Mouse (Mus musculus) MEL (cell line): Measurements from ENCODE around the gene Mfsd2a. TPM values are rescaled to one million over a fixed set of nuclear protein-coding genes. Genes with fewer than 3 reads are reported as not detected.

Experiments
- DNase-seq: peaks from one replicate; pipeline ENCODE4 v3.0.0; 2011; ENCODE audit warnings: low read depth, low spot score
- H3K27ac ChIP-seq: 2 replicates; pipeline ENCODE4 v1.5.1; 2012; ENCODE audit warnings: low read depth, mild to moderate bottlenecking, control low read depth, low read length, moderate library complexity; ENCODE audit not compliant: control insufficient read depth
- H3K27me3 ChIP-seq, 2 experiments: fragments of 150-350 bp in 1 of 2; sonication (generic) in 1 of 2; 2 replicates each; pipeline ENCODE4 v1.6.1; 2012; ENCODE audit warnings: low read length in 2 of 2, mild to moderate bottlenecking in 2 of 2, improper control_type of control experiment in 1 of 2, moderate library complexity in 1 of 2; ENCODE audit not compliant: insufficient read depth in 2 of 2, control insufficient read depth in 1 of 2
- H3K36me3 ChIP-seq, 2 experiments: 2 replicates each; pipeline ENCODE4 v1.6.1; 2012 to 2014; ENCODE audit warnings: low read length in 2 of 2, improper control_type of control experiment in 1 of 2, inconsistent platforms in 1 of 2, mild to moderate bottlenecking in 1 of 2; ENCODE audit not compliant: insufficient read depth in 2 of 2, control insufficient read depth in 1 of 2
- H3K4me1 ChIP-seq, 2 experiments: fragments of 150-350 bp in 1 of 2; sonication (generic) in 1 of 2; 2 replicates each; pipeline ENCODE4 v1.6.1; 2012; ENCODE audit warnings: low read length in 2 of 2, improper control_type of control experiment in 1 of 2, mild to moderate bottlenecking in 1 of 2; ENCODE audit not compliant: insufficient read depth in 2 of 2, control insufficient read depth in 1 of 2
- H3K4me3 ChIP-seq, 2 experiments: fragments of 150-350 bp in 1 of 2; sonication (generic) in 1 of 2; 2 replicates each; pipeline ENCODE4 v1.5.1; 2012; ENCODE audit warnings: low read depth in 2 of 2, low read length in 2 of 2, mild to moderate bottlenecking in 2 of 2, moderate library complexity in 2 of 2, control low read depth in 1 of 2, improper control_type of control experiment in 1 of 2; ENCODE audit not compliant: control insufficient read depth in 1 of 2, insufficient read depth in 1 of 2
- H3K79me2 ChIP-seq: 2 replicates; pipeline ENCODE4 v1.6.1; 2012; ENCODE audit warnings: mild to moderate bottlenecking, low read length, moderate library complexity; ENCODE audit not compliant: control insufficient read depth, poor library complexity, insufficient read depth
- H3K9ac ChIP-seq: 2 replicates; pipeline ENCODE4 v1.6.1; 2012; ENCODE audit warnings: low read depth, mild to moderate bottlenecking, control low read depth, low read length, moderate library complexity; ENCODE audit not compliant: control insufficient read depth, poor library complexity, severe bottlenecking
- H3K9me3 ChIP-seq: fragments of 150-350 bp; sonication (generic); replicated peaks from 2 replicates; pipeline ENCODE4 v1.6.1; 2012; ENCODE audit warnings: mild to moderate bottlenecking, low read length, improper control_type of control experiment, moderate library complexity; ENCODE audit not compliant: insufficient read depth
- BHLHE40 ChIP-seq: IDR thresholded peaks from 2 replicates; pipeline ENCODE4 v1.6.1; 2012; ENCODE audit warnings: low read depth, mild to moderate bottlenecking, inconsistent platforms, low read length, improper control_type of control experiment, borderline replicate concordance
- CHD2 ChIP-seq: IDR thresholded peaks from 2 replicates; pipeline ENCODE4 v1.6.1; 2011; ENCODE audit warnings: low read length, improper control_type of control experiment
- CTCF ChIP-seq, 3 experiments: IDR thresholded peaks in 2 of 3; conservative IDR thresholded peaks in 1 of 3; 2 replicates each; pipeline ENCODE4 v1.5.1; 2011 to 2012; ENCODE audit warnings: low read length in 3 of 3, low read depth in 2 of 3, mild to moderate bottlenecking in 2 of 3, improper control_type of control experiment in 1 of 3, inconsistent platforms in 1 of 3, mixed read lengths in 1 of 3, moderate library complexity in 1 of 3; ENCODE audit not compliant: control insufficient read depth in 1 of 3, insufficient read depth in 1 of 3, poor library complexity in 1 of 3, severe bottlenecking in 1 of 3
- E2F4 ChIP-seq: IDR thresholded peaks from 2 replicates; pipeline ENCODE4 v1.6.1; 2011; ENCODE audit warnings: low read depth, low read length, improper control_type of control experiment, borderline replicate concordance
- ETS1 ChIP-seq: IDR thresholded peaks from 2 replicates; pipeline ENCODE4 v1.6.1; 2012; ENCODE audit warnings: low read depth, mild to moderate bottlenecking, inconsistent platforms, low read length, improper control_type of control experiment, moderate library complexity
- GABPA ChIP-seq: IDR thresholded peaks from 2 replicates; pipeline ENCODE4 v1.6.1; 2012; ENCODE audit warnings: low read depth, mild to moderate bottlenecking, inconsistent platforms, low read length, improper control_type of control experiment, moderate library complexity
- HCFC1 ChIP-seq: IDR thresholded peaks from 2 replicates; pipeline ENCODE4 v1.6.1; 2012; ENCODE audit warnings: low read depth, mild to moderate bottlenecking, inconsistent platforms, low read length, improper control_type of control experiment, moderate library complexity
- KAT2A ChIP-seq: conservative IDR thresholded peaks from 2 replicates; pipeline ENCODE4 v1.6.1; 2012; ENCODE audit warnings: low read depth, low read length, improper control_type of control experiment, inconsistent platforms
- MAFK ChIP-seq: IDR thresholded peaks from 2 replicates; pipeline ENCODE4 v1.6.1; 2011; ENCODE audit warnings: low read depth, mild to moderate bottlenecking, low read length, improper control_type of control experiment, borderline replicate concordance
- MAX ChIP-seq: IDR thresholded peaks from 2 replicates; pipeline ENCODE4 v1.6.1; 2011; ENCODE audit warnings: low read length, improper control_type of control experiment
- MYB ChIP-seq: IDR thresholded peaks from 2 replicates; pipeline ENCODE4 v1.6.1; 2011; ENCODE audit warnings: mild to moderate bottlenecking, low read depth, low read length, improper control_type of control experiment
- MYC ChIP-seq: IDR thresholded peaks from 2 replicates; pipeline ENCODE4 v1.6.1; 2011; ENCODE audit warnings: low read depth, mild to moderate bottlenecking, low read length, improper control_type of control experiment, moderate library complexity
- NELFE ChIP-seq: IDR thresholded peaks from 2 replicates; pipeline ENCODE4 v1.6.1; 2011; ENCODE audit warnings: low read depth, low read length, improper control_type of control experiment
- NRF1 ChIP-seq: IDR thresholded peaks from 2 replicates; pipeline ENCODE4 v1.6.1; 2014; ENCODE audit warnings: low read depth, mild to moderate bottlenecking, inconsistent platforms, low read length, improper control_type of control experiment, moderate library complexity; ENCODE audit not compliant: poor library complexity, insufficient read depth, severe bottlenecking
- POLR2A ChIP-seq, 2 experiments: IDR thresholded peaks; 2 replicates each; pipeline ENCODE4 v1.6.1; 2011 to 2012; ENCODE audit warnings: low read length in 2 of 2, mild to moderate bottlenecking in 2 of 2, control low read depth in 1 of 2, improper control_type of control experiment in 1 of 2, low read depth in 1 of 2, moderate library complexity in 1 of 2; ENCODE audit not compliant: control insufficient read depth in 1 of 2, insufficient read depth in 1 of 2, poor library complexity in 1 of 2
- POLR2AphosphoS2 ChIP-seq: IDR thresholded peaks from 2 replicates; pipeline ENCODE4 v1.6.1; 2011; ENCODE audit warnings: low read length, improper control_type of control experiment
- POLR2AphosphoS5 ChIP-seq: IDR thresholded peaks from 2 replicates; pipeline ENCODE4 v1.6.1; 2012; ENCODE audit warnings: low read depth, borderline replicate concordance, mild to moderate bottlenecking, inconsistent platforms, low read length, moderate library complexity, mixed read lengths
- RAD21 ChIP-seq: IDR thresholded peaks from 2 replicates; pipeline ENCODE4 v1.6.1; 2011; ENCODE audit warnings: mild to moderate bottlenecking, low read depth, low read length, improper control_type of control experiment
- SIN3A ChIP-seq: IDR thresholded peaks from 2 replicates; pipeline ENCODE4 v1.6.1; 2012; ENCODE audit warnings: low read length, improper control_type of control experiment, inconsistent platforms
- SMC3 ChIP-seq: IDR thresholded peaks from 2 replicates; pipeline ENCODE4 v1.6.1; 2011; ENCODE audit warnings: low read depth, low read length, improper control_type of control experiment
- TAL1 ChIP-seq: IDR thresholded peaks from 2 replicates; pipeline ENCODE4 v1.6.1; 2012; ENCODE audit warnings: mild to moderate bottlenecking, inconsistent platforms, low read length, moderate library complexity, mixed read lengths
- TBP ChIP-seq: IDR thresholded peaks from 2 replicates; pipeline ENCODE4 v1.8.0; 2011; ENCODE audit warnings: low read depth, low read length, improper control_type of control experiment
- USF1 ChIP-seq: IDR thresholded peaks from 2 replicates; pipeline ENCODE4 v1.6.1; 2014; ENCODE audit warnings: low read depth, mild to moderate bottlenecking, inconsistent platforms, low read length, improper control_type of control experiment, moderate library complexity
- USF2 ChIP-seq, 2 experiments: IDR thresholded peaks; 2 replicates each; pipeline ENCODE4 v1.6.1; 2011 to 2012; ENCODE audit warnings: improper control_type of control experiment in 2 of 2, low read length in 2 of 2, borderline replicate concordance in 1 of 2, inconsistent platforms in 1 of 2, low read depth in 1 of 2, mild to moderate bottlenecking in 1 of 2; ENCODE audit not compliant: insufficient read depth in 1 of 2
- ZC3H11A ChIP-seq: IDR thresholded peaks from 2 replicates; pipeline ENCODE4 v1.6.1; 2012; ENCODE audit warnings: low read depth, mild to moderate bottlenecking, inconsistent platforms, low read length, improper control_type of control experiment
- ZKSCAN1 ChIP-seq: IDR thresholded peaks from 2 replicates; pipeline ENCODE4 v1.6.1; 2012; ENCODE audit warnings: low read depth, mild to moderate bottlenecking, inconsistent platforms, low read length, improper control_type of control experiment, moderate library complexity
- ZMIZ1 ChIP-seq: IDR thresholded peaks from 2 replicates; pipeline ENCODE4 v1.6.1; 2012; ENCODE audit warnings: low read depth, mild to moderate bottlenecking, inconsistent platforms, low read length, improper control_type of control experiment, moderate library complexity
- polyA plus RNA-seq, 2 experiments: library from polyadenylated mRNA; stranded (reverse) in 1 of 2; unstranded in 1 of 2; fragments of >175 nt in 1 of 2; fragments of >200 nt in 1 of 2; gene quantifications; 2 replicates each; pipeline versions ENCODE4 v1.2.1 to v1.2.4; 2012; ENCODE audit warnings: low replicate concordance in 2 of 2, low read depth in 1 of 2; ENCODE audit not compliant: insufficient read length in 2 of 2, insufficient read depth in 1 of 2, missing spikeins in 1 of 2
- total RNA-seq: library from RNA; depleted of rRNA; stranded (reverse); fragments of 300-350 nt; gene quantifications from 2 replicates; pipeline ENCODE4 v1.2.3, GENCODE M21; 2012

Gene Mfsd2a
- total and polyA plus RNA-seq, 3 experiments: 8.8 to 14.3 TPM; not detected in 1

- TF ChIP-seq ZKSCAN1: no peak
- no peak for TF ChIP-seq HCFC1
- TF ChIP-seq POLR2AphosphoS5: no peak
- no peak for TF ChIP-seq BHLHE40
- TF ChIP-seq KAT2A: no peak
- TF ChIP-seq POLR2AphosphoS2: no peak
- no peak for TF ChIP-seq E2F4
- TF ChIP-seq ZMIZ1: no peak
- no peak for TF ChIP-seq CHD2
- no peak for TF ChIP-seq MYC
- no peak for TF ChIP-seq GABPA
- no peak for TF ChIP-seq USF1
- Histone ChIP-seq H3K79me2 (no peaks in the 10 kb centered on the region), H3K4me3 (no peak overlapping the region), H3K9me3 (no peaks in the 10 kb centered on the region), H3K9ac (no peak overlapping the region), H3K27ac (no peak overlapping the region), H3K27me3 (no peaks in the 10 kb centered on the region; a peak in 2 of 4 replicates), H3K36me3 (no peaks in the 10 kb centered on the region), H3K4me1 (peaks cover 0 to 5% of the 10 kb centered on the region in 2 experiments; a peak in 2 of 4 replicates)
- DNase-seq: peak; percentile 48
Observed at GRCm38 (mm10) chr4:122903709-122904108, 57.3 kb downstream of the Mfsd2a start.

DNA sequence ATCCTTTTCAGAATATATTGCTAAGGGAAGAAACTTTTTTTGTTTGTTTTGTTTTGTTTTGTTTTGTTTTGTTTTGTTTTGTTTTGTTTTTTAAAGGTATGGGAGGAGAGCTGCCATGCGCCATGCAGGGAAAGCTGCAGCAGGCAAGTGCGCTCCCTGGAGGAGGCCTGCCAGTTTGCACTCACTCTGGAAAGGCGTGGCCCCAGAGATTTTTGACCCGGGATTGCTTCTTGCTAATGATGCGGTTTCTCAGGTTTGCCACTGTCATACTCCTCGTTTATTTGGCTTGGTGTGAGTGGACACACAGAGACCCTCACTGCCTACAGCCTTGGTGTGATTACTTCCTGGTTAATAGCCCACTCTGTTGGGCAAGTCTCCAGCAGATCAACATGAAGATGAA lies 58.8 kb downstream of the Mfsd2a start:
- DNase-seq: peak; percentile 49
- Histone ChIP-seq H3K4me3 (no peak overlapping the region), H3K27me3 (no peaks in the 10 kb centered on the region; a peak in 2 of 4 replicates)

More for the DNA sequence above, 58.8 kb downstream of the Mfsd2a start:
- no peak overlapping the region for H3K27ac ChIP-seq
- no peak overlapping the region for H3K9ac ChIP-seq
- TF ChIP-seq ZMIZ1 (no peak), NELFE (no peak), RAD21 (peak; percentile 58), POLR2A (IDR thresholded peaks at IDR 0.05; ENCODE audit: control insufficient read depth in 1 of 2, insufficient read depth in 1 of 2, low read depth in 1 of 2, low read length in 2 of 2, poor library complexity in 1 of 2) (no peak), MAFK (no peak), MAX (no peak), NRF1 (0 out of 2 replicates have a peak, but pooled peaks have one; percentile 11), ZC3H11A (peak; percentile 27; the same call in 1 of the 2 replicates), MYC (no peak), TAL1 (no peak), TBP (no peak), ETS1 (no peak), SMC3 (peak; percentile 68), BHLHE40 (no peak), CTCF (IDR thresholded peaks at IDR 0.05 in 2 of 3, conservative IDR thresholded peaks at IDR 0.05 in 1 of 3; ENCODE audit: control insufficient read depth in 1 of 3, insufficient read depth in 1 of 3, low read depth in 2 of 3, low read length in 3 of 3, poor library complexity in 1 of 3, severe bottlenecking in 1 of 3) (peak; percentile 14 to 77 (median 63); a peak in 4 of 6 replicates), KAT2A (no peak), USF2 (IDR thresholded peaks at IDR 0.05; ENCODE audit: borderline replicate concordance in 1 of 2, insufficient read depth in 1 of 2, low read depth in 1 of 2, low read length in 2 of 2) (no peak), E2F4 (no peak), MYB (no peak), HCFC1 (no peak), SIN3A (no peak)
- no peaks in the 10 kb centered on the region for H3K36me3 ChIP-seq
- H3K79me2 ChIP-seq: no peaks in the 10 kb centered on the region
- peaks cover 0 to 12% of the 10 kb centered on the region in 2 experiments; a peak in 2 of 4 replicates for H3K4me1 ChIP-seq
- H3K9me3 ChIP-seq: no peaks in the 10 kb centered on the region
